Comparison of ENCODE assay signal across 8 mouse cellular contexts in the genomic region with DNA sequence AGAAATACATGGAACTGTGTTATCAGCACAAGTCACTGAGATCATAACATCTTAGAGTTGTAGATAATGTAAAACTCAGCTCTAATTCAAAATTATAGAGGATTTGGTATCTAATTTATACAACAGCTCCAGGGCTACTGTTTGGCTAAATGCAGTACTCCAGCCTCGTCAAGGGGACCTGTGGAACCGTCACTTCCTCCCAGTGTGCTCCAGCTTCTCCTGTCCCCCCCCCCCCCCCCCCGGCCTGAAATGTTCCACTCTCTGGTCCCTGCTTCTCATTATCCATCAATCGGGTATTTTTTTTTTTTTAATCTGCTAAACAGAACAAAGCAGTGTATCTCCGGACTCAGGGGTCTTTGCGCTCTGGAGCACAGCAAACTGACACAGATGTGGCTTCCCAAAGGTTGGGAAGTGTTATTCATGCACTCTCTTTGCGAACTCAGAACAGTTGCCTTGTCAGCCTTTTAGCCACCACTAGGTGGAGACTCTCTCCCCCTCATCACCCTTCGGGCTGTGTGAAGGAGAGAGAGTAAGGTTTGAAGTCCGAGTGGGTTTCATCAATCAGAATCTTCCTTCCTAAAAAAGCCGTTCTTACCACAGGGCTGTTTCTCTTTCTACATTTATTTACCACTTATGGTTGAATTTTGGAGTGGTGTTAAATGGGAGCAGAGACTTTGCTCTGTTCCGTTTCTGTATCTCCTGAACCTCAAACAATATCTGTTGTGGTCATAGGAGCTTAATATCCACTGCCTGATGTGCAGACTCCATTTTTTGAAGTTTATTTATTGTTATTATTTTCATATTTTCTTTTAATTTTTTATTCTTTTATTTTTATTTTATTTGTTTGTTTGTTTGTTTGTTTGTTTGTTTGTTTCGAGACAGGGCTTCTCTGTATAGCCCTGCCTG. TPM values are rescaled to one million over a fixed set of nuclear protein-coding genes. Genes with fewer than 3 reads are reported as not detected.
DNase-seq lines count a peak whose midpoint lies in the region; ATAC-seq and TF ChIP-seq lines count a peak whose summit lies in the region.

No protein-coding gene starts in this region.

- H3K36me3 ChIP-seq in E14TG2a.4 (ENCODE audit: insufficient read depth, low read length), result no peaks in the 10 kb centered on the region
- no peaks in the 10 kb centered on the region for H3K36me3 ChIP-seq in forebrain, embryonic 10.5 days (replicated peaks)
- H3K36me3 ChIP-seq in liver, embryonic 16.5 days (ENCODE audit: control insufficient read depth, insufficient read depth), result no peaks in the 10 kb centered on the region
- no peaks in the 10 kb centered on the region for H3K36me3 ChIP-seq in neural tube, embryonic 11.5 days (ENCODE audit: control insufficient read depth, insufficient read depth, low read length)

- H3K9ac ChIP-seq in liver, embryonic 16.5 days (ENCODE audit: low read depth, low read length), result no peak overlapping the region
- no peak overlapping the region for H3K9ac ChIP-seq in neural tube, embryonic 11.5 days (ENCODE audit: low read length)

- 27% methylated on average over 11 of the region's 12 CpGs for WGBS in forebrain, embryonic 10.5 days
- 13% methylated on average over 12 of the region's 12 CpGs for WGBS in liver, embryonic 16.5 days (ENCODE audit: insufficient replicate concordance)
- 20% methylated on average over 12 of the region's 12 CpGs for WGBS in neural tube, embryonic 11.5 days

- ATAC-seq in liver, embryonic 16.5 days (ENCODE audit: low read depth), result no peak
- peak; percentile 82; the same call in 1 of the 2 replicates for ATAC-seq in neural tube, embryonic 11.5 days (ENCODE audit: insufficient read depth, low FRiP score, low TSS enrichment)

- H3K9me3 ChIP-seq in E14TG2a.4 (ENCODE audit: low read length), result peaks cover 12% of the 10 kb centered on the region
- 0 out of 2 replicates have a peak, but pooled peaks cover 3% of the 10 kb centered on the region for H3K9me3 ChIP-seq in forebrain, embryonic 10.5 days
- no peaks in the 10 kb centered on the region for H3K9me3 ChIP-seq in liver, embryonic 16.5 days (replicated peaks; ENCODE audit: control insufficient read depth, low read length)
- no peaks in the 10 kb centered on the region for H3K9me3 ChIP-seq in neural tube, embryonic 11.5 days (ENCODE audit: control insufficient read depth, low read length)

- DNase-seq in brain, adult 2 months (ENCODE audit: low read depth, low spot score), result peak; percentile 79
- peak; percentile 61 for DNase-seq in forebrain, embryonic 10.5 days (ENCODE audit: extremely low spot score, low spot score)
- DNase-seq in heart, postnatal 14 days, result peak; percentile 59 to 76
- DNase-seq in kidney, postnatal 36 days, result peak; percentile 69 to 80
- peak; percentile 77 for DNase-seq in neural tube, embryonic 11.5 days (ENCODE audit: low spot score)
- DNase-seq in telencephalon, adult 2 months (ENCODE audit: low read depth, low spot score), result peak; percentile 16

- 0 out of 2 replicates have a peak overlapping the region, but pooled peaks have one; percentile 9 for H3K4me2 ChIP-seq in liver, embryonic 16.5 days (ENCODE audit: low read depth, low read length)
- H3K4me2 ChIP-seq in neural tube, embryonic 11.5 days (ENCODE audit: low read depth), result no peak overlapping the region

- intact Hi-C loops in heart, postnatal 14 days (cut with DNase I), result loop anchor here (5.0 kb wide), 1 partner anchor 86 kb away; no protein-coding TSS in a partner anchor

- no peaks in the 10 kb centered on the region for H3K27me3 ChIP-seq in E14TG2a.4 (ENCODE audit: insufficient read depth, low read length)
- H3K27me3 ChIP-seq in forebrain, embryonic 10.5 days (ENCODE audit: poor library complexity, severe bottlenecking), result 0 out of 2 replicates have a peak, but pooled peaks cover 4% of the 10 kb centered on the region
- no peaks in the 10 kb centered on the region for H3K27me3 ChIP-seq in liver, embryonic 16.5 days (ENCODE audit: control insufficient read depth, insufficient read depth, low read depth, low read length)
- H3K27me3 ChIP-seq in neural tube, embryonic 11.5 days (ENCODE audit: control insufficient read depth, insufficient read depth, low read length), result no peaks in the 10 kb centered on the region

- no peak overlapping the region for H3K27ac ChIP-seq in forebrain, embryonic 10.5 days
- H3K27ac ChIP-seq in liver, embryonic 16.5 days (ENCODE audit: low read length), result no peak overlapping the region
- no peak overlapping the region for H3K27ac ChIP-seq in neural tube, embryonic 11.5 days (ENCODE audit: low read depth, low read length)

- no peak overlapping the region for H3K4me3 ChIP-seq in E14TG2a.4 (replicated peaks; ENCODE audit: low read length)
- H3K4me3 ChIP-seq in forebrain, embryonic 10.5 days, result peak overlapping the region; percentile 31
- H3K4me3 ChIP-seq in liver, embryonic 16.5 days (ENCODE audit: low read depth, low read length), result no peak overlapping the region
- H3K4me3 ChIP-seq in neural tube, embryonic 11.5 days (ENCODE audit: low read depth, low read length), result no peak overlapping the region

- H3K4me1 ChIP-seq in E14TG2a.4 (replicated peaks; ENCODE audit: low read depth, low read length), result no peaks in the 10 kb centered on the region
- peaks cover 7% of the 10 kb centered on the region for H3K4me1 ChIP-seq in forebrain, embryonic 10.5 days
- H3K4me1 ChIP-seq in liver, embryonic 16.5 days (ENCODE audit: control insufficient read depth, low read depth, low read length), result no peaks in the 10 kb centered on the region
- no peaks in the 10 kb centered on the region for H3K4me1 ChIP-seq in neural tube, embryonic 11.5 days (ENCODE audit: control insufficient read depth, insufficient read depth, low read length)

- peak; percentile 69 for TF ChIP-seq CTCF in E14TG2a.4 (conservative IDR thresholded peaks at IDR 0.05; ENCODE audit: low read length)

RNA-seq across cellular contexts. Expression of a gene that starts 22.0 kb away (rescaled TPM):
- 34.6 and 37.7 TPM in 2 replicates for polyA plus RNA-seq in forebrain, embryonic 10.5 days (2016; fragmentation: Nextera tagmentation; extraction: Ambion mirVana)
- total RNA-seq in heart, postnatal 14 days (2021), result 10 to 100 TPM; 42.1 to 44.2 TPM
- polyA plus RNA-seq in liver, embryonic 16.5 days (2015; fragmentation: Nextera tagmentation; extraction: Ambion mirVana), result 18.4 and 19.5 TPM in 2 replicates
- 44.4 and 52.6 TPM in 2 replicates for polyA plus RNA-seq in neural tube, embryonic 11.5 days (2014; fragmentation: Nextera tagmentation; extraction: Ambion mirVana)

Comparison
In these comparisons a context has a peak if more than half of its experiments do, and no peak if none do; other contexts are left out.
1. DNase-seq: peak in every context shown above with its lines; median percentile 79 in brain, adult 2 months; 77 in neural tube, embryonic 11.5 days; 74 in kidney, postnatal 36 days; 68 in heart, postnatal 14 days; 61 in forebrain, embryonic 10.5 days; 16 in telencephalon, adult 2 months.